Mouse (Mus musculus): Measurements from ENCODE around the gene Snx5. TPM values are rescaled to one million over a fixed set of nuclear protein-coding genes. Genes with fewer than 3 reads are reported as not detected.

The Snx5 gene
- total and polyA plus RNA-seq, 3 experiments = 136 to 835 (median 213) TPM

GRCm38 (mm10) chr2:144308561-144308960 lies 37.9 kb upstream of the Snx5 start:
- H3K36me3 ChIP-seq (ENCODE audit: control insufficient read depth in 1 of 2, insufficient read depth in 2 of 2, low read length in 2 of 2) = no peaks in the 10 kb centered on the region
- no peak overlapping the region for H3K9ac ChIP-seq (ENCODE audit: control insufficient read depth, low read depth, low read length, poor library complexity, severe bottlenecking)
- H3K9me3 ChIP-seq (replicated peaks; ENCODE audit: insufficient read depth, low read length) = no peaks in the 10 kb centered on the region
- H3K79me2 ChIP-seq (ENCODE audit: control insufficient read depth, insufficient read depth, low read length, poor library complexity) = no peaks in the 10 kb centered on the region
- no peak overlapping the region for H3K4me3 ChIP-seq (ENCODE audit: control insufficient read depth in 1 of 2, insufficient read depth in 1 of 2, low read depth in 2 of 2, low read length in 2 of 2)
- DNase-seq (ENCODE audit: low read depth, low spot score) = no peak
- TF ChIP-seq POLR2AphosphoS2 (IDR thresholded peaks at IDR 0.05; ENCODE audit: low read length) = no peak
- no peaks in the 10 kb centered on the region; a peak in 2 of 4 replicates for H3K27me3 ChIP-seq (ENCODE audit: control insufficient read depth in 1 of 2, insufficient read depth in 2 of 2, low read length in 2 of 2)
- H3K27ac ChIP-seq (ENCODE audit: control insufficient read depth, low read depth, low read length) = no peak overlapping the region
- H3K4me1 ChIP-seq (ENCODE audit: control insufficient read depth in 1 of 2, insufficient read depth in 2 of 2, low read length in 2 of 2) = no peaks in the 10 kb centered on the region

GRCm38 (mm10) chr2:144305721-144306294 lies 35.1 kb upstream of the Snx5 start:
- no peaks in the 10 kb centered on the region for H3K4me1 ChIP-seq (ENCODE audit: control insufficient read depth in 1 of 2, insufficient read depth in 2 of 2, low read length in 2 of 2)
- no peaks in the 10 kb centered on the region for H3K79me2 ChIP-seq (ENCODE audit: control insufficient read depth, insufficient read depth, low read length, poor library complexity)
- H3K27ac ChIP-seq (ENCODE audit: control insufficient read depth, low read depth, low read length) = no peak overlapping the region
- H3K9me3 ChIP-seq (replicated peaks; ENCODE audit: insufficient read depth, low read length) = no peaks in the 10 kb centered on the region
- no peak for DNase-seq (ENCODE audit: low read depth, low spot score)
- no peak overlapping the region for H3K9ac ChIP-seq (ENCODE audit: control insufficient read depth, low read depth, low read length, poor library complexity, severe bottlenecking)
- no peaks in the 10 kb centered on the region; a peak in 2 of 4 replicates for H3K27me3 ChIP-seq (ENCODE audit: control insufficient read depth in 1 of 2, insufficient read depth in 2 of 2, low read length in 2 of 2)
- no peaks in the 10 kb centered on the region for H3K36me3 ChIP-seq (ENCODE audit: control insufficient read depth in 1 of 2, insufficient read depth in 2 of 2, low read length in 2 of 2)
- H3K4me3 ChIP-seq (ENCODE audit: control insufficient read depth in 1 of 2, insufficient read depth in 1 of 2, low read depth in 2 of 2, low read length in 2 of 2) = no peak overlapping the region
- TF ChIP-seq JUND (IDR thresholded peaks at IDR 0.05; ENCODE audit: low read depth, low read length) (no peak), CTCF (IDR thresholded peaks at IDR 0.05 in 2 of 3, conservative IDR thresholded peaks at IDR 0.05 in 1 of 3; ENCODE audit: control insufficient read depth in 1 of 3, insufficient read depth in 1 of 3, low read depth in 2 of 3, low read length in 3 of 3, poor library complexity in 1 of 3, severe bottlenecking in 1 of 3) (peak in 1 of 3 experiments; percentile 7; a peak in 1 of 6 replicates)

- Histone ChIP-seq H3K9ac (ENCODE audit: control insufficient read depth, low read depth, low read length, poor library complexity, severe bottlenecking) (no peak overlapping the region), H3K4me1 (ENCODE audit: control insufficient read depth in 1 of 2, insufficient read depth in 2 of 2, low read length in 2 of 2) (peaks cover 5 to 13% of the 10 kb centered on the region in 2 experiments), H3K36me3 (ENCODE audit: control insufficient read depth in 1 of 2, insufficient read depth in 2 of 2, low read length in 2 of 2) (peaks cover 0 to 12% of the 10 kb centered on the region in 2 experiments; a peak in 2 of 4 replicates), H3K4me3 (ENCODE audit: control insufficient read depth in 1 of 2, insufficient read depth in 1 of 2, low read depth in 2 of 2, low read length in 2 of 2) (no peak overlapping the region), H3K27me3 (ENCODE audit: control insufficient read depth in 1 of 2, insufficient read depth in 2 of 2, low read length in 2 of 2) (no peaks in the 10 kb centered on the region; a peak in 1 of 4 replicates), H3K9me3 (replicated peaks; ENCODE audit: insufficient read depth, low read length) (no peaks in the 10 kb centered on the region), H3K27ac (ENCODE audit: control insufficient read depth, low read depth, low read length) (no peak overlapping the region), H3K79me2 (ENCODE audit: control insufficient read depth, insufficient read depth, low read length, poor library complexity) (no peaks in the 10 kb centered on the region)
- no peak for DNase-seq (ENCODE audit: low read depth, low spot score)
- no peak for TF ChIP-seq HCFC1 (IDR thresholded peaks at IDR 0.05; ENCODE audit: low read depth, low read length)
- TF ChIP-seq KAT2A (conservative IDR thresholded peaks at IDR 0.05; ENCODE audit: low read depth, low read length) = no peak
- no peak for TF ChIP-seq MAZ (IDR thresholded peaks at IDR 0.05; ENCODE audit: low read depth, low read length)
- TF ChIP-seq ZMIZ1 (IDR thresholded peaks at IDR 0.05; ENCODE audit: low read depth, low read length) = no peak
- TF ChIP-seq POLR2AphosphoS2 (IDR thresholded peaks at IDR 0.05; ENCODE audit: low read length) = no peak
- TF ChIP-seq POLR2AphosphoS5 (IDR thresholded peaks at IDR 0.05; ENCODE audit: borderline replicate concordance, low read depth, low read length) = no peak
- no peak for TF ChIP-seq POLR2A (IDR thresholded peaks at IDR 0.05; ENCODE audit: control insufficient read depth in 1 of 2, insufficient read depth in 1 of 2, low read depth in 1 of 2, low read length in 2 of 2, poor library complexity in 1 of 2)
- TF ChIP-seq JUND (IDR thresholded peaks at IDR 0.05; ENCODE audit: low read depth, low read length) = no peak
- no peak for TF ChIP-seq MXI1 (IDR thresholded peaks at IDR 0.05; ENCODE audit: low read depth, low read length)
- no peak for TF ChIP-seq UBTF (IDR thresholded peaks at IDR 0.05; ENCODE audit: borderline replicate concordance, insufficient read depth, low read depth, low read length)
- TF ChIP-seq SMC3 (IDR thresholded peaks at IDR 0.05; ENCODE audit: low read depth, low read length) = no peak
- TF ChIP-seq MYC (IDR thresholded peaks at IDR 0.05; ENCODE audit: low read depth, low read length) = no peak
- no peak for TF ChIP-seq CTCF (IDR thresholded peaks at IDR 0.05 in 2 of 3, conservative IDR thresholded peaks at IDR 0.05 in 1 of 3; ENCODE audit: control insufficient read depth in 1 of 3, insufficient read depth in 1 of 3, low read depth in 2 of 3, low read length in 3 of 3, poor library complexity in 1 of 3, severe bottlenecking in 1 of 3)
- TF ChIP-seq USF1 (IDR thresholded peaks at IDR 0.05; ENCODE audit: low read depth, low read length) = no peak
- TF ChIP-seq GATA1 (IDR thresholded peaks at IDR 0.05; ENCODE audit: low read depth, low read length) = no peak
- no peak for TF ChIP-seq BHLHE40 (IDR thresholded peaks at IDR 0.05; ENCODE audit: borderline replicate concordance, low read depth, low read length)
- TF ChIP-seq E2F4 (IDR thresholded peaks at IDR 0.05; ENCODE audit: borderline replicate concordance, low read depth, low read length) = no peak
- no peak for TF ChIP-seq NRF1 (IDR thresholded peaks at IDR 0.05; ENCODE audit: insufficient read depth, low read depth, low read length, poor library complexity, severe bottlenecking)
Observed at GRCm38 (mm10) chr2:144301101-144301500, 30.4 kb upstream of the Snx5 start.
